Mouse (Mus musculus) gastrocnemius, postnatal 10 days (tissue): Measurements from ENCODE around the gene Aasdh. TPM values are rescaled to one million over a fixed set of nuclear protein-coding genes. Genes with fewer than 3 reads are reported as not detected.

Source experiments
- DNase-seq: peaks from one replicate; pipeline ENCODE4 v3.0.0; 2021; ENCODE audit warnings: mixed read lengths
- total RNA-seq, 2 experiments: library from RNA; stranded (reverse); gene quantifications; 2 replicates each; pipeline ENCODE4 v1.2.3; 2021

The Aasdh gene
- total RNA-seq, 2 experiments from 2014 or later, result 10.6 to 12.2 TPM

DNA sequence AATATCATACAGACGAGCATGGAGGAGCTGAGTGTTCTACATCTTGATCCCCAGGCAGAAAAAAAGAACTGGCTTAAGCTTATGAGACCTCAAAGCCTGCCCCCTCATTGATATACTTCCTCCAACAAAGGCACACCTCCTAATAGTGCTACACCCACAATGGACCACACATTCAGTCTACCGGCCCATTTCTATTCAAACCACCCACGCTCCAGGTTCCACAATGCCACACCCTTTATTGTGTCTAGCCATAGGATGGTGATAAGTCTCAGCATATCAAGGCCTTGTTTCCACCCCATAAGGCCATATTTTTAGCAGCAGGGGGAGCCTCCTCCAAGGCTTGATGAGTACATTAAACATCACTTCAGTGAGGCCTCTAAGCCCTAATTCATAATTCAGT is 5.5 kb upstream of the Aasdh start:
- no peak for DNase-seq

DNA sequence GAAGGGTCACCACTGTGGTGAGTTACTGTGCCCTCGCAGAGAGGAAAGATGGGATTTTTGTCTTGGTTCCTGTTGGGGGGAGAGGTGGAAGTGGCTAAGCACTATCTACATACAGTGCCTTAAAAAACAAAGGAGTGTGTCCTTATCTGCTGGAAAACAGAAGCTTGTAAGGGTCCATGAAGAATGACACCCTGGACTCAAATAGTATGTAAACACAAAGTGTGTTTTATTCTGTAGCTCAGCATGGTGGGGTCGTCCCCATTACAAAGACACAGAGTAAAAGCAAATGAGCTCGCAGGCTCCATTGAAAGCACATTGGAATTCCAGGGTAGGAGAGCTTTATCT is 813 bp upstream of the Aasdh start:
- no peak for DNase-seq

DNA sequence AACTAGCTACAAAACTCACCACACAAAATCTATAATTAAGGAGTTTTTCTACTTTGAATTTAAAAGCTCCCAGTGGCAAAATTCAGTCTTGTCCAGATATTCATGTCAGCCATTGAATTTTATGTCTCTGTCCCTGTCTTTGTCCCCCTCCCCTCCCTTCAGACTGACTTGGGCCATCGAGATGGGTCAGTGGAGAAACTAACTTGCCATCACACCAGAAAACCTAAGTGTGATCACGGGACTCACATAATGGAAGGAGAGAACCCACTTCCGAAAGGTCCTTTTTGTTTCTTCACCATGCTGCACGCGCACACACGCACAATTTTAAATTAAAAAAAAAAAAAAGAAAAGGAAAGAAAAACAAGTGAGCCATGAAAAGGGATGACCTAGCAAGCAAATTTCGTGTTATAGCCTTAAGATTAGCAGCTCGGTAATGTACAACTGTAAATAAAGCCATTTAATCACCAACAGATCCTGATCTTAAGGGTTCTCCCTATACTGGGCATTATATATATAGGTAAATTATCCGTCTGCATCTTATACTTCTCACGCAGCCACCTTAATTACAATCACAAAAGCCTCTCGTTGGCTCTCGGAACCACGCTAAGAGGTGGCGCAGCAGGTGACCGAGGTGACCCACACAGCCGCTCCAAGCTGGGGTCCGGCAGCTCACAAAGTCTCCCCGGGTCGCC is 455 bp downstream of the Aasdh start:
- DNase-seq, result no peak

DNA sequence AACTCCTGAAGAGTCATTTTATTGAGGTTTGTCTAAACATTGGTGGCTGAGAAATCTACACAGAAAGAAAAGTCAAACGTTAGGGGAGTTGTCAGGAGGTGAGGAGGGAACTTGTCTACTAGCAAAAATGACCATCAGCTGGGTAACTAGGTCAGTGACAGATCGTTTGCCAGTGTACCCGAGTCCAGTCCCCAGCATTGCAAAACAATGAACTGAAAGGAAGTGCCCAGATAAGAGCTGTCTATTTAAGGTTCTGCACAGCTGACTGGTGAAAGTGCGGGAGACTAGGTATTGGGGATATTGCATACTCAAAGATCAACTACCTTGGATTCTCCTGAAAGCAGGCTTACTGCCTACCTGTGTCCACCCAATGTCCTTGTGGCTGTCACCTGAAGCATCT is 3.2 kb downstream of the Aasdh start:
- no peak for DNase-seq

DNA sequence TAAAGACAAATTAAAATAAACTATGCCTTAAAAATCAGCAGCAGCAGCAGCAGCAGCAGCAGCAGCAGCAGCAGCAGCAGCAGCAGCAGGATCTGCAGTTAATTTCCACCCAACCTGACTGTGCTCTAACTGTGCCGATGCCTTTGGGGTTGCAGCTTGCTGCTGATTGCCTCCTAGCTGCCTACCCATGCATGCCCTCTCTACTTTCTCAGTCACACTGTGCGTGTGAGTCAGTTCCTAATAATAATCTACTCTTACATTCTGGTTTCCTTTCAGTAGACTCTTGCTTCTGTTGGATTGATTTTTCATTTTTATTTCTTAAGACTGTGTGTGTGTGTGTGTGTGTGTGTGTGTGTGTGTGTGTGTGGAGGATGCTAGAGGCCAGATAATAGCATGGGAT is 12.2 kb downstream of the Aasdh start:
- no peak for DNase-seq

DNA sequence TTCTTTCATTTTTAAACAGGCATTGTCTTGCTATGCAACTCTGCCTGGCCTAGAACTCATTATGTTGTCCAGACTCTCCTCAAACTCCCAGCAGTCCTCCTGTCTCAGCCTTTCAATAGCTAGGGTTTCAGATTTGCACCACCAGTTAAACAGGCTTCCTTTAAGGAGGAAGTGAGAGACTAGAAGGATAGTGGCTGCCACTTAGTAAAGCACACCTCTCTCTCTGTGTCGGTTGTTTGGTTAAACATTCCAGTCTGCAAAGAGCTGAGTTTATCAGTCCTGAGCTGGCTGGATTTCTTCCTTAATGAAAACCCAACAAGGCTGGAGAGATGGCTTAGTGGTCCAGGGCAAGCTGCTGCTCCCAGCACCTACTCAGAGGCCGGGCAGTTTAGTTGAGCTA is 12.7 kb downstream of the Aasdh start:
- no peak for DNase-seq

DNA sequence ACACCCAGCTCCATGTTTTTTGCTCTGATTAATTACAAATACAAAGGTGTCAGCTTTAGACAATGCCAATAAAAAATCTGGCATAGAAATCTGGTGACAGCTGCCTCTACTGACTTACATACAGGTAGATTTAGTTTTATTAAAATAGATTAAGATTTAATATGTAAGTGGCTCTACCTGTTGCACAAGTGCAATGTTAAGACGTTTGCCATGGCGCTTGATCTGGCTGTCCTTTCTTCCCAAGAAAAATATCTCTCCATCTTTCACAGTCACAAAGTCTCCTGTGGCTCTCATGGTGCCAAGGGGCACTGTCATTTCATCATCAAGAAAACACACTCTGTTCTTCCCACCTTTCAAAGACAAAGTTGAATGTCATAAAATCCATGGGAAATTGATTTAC is 18.3 kb downstream of the Aasdh start:
- DNase-seq, result no peak

DNA sequence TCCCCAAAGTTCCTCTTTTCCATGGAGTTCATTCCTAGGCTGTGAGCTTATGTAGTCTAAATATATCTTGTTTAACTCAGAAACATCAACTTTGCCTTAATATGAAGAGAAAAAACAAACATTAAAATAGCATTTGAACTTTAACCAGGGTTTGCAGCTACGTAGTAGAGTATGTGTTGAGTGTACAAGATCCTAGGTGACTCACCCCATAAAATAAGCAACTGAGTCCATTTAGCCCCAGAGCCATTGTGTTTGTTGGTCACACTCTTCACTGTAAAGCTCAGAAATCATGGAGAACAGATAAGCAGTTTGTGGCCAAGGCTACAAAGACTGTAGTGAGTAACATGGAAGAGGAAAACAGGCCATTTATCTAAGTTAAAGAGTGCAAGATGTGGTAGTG is 21.2 kb downstream of the Aasdh start:
- DNase-seq, result no peak

DNA sequence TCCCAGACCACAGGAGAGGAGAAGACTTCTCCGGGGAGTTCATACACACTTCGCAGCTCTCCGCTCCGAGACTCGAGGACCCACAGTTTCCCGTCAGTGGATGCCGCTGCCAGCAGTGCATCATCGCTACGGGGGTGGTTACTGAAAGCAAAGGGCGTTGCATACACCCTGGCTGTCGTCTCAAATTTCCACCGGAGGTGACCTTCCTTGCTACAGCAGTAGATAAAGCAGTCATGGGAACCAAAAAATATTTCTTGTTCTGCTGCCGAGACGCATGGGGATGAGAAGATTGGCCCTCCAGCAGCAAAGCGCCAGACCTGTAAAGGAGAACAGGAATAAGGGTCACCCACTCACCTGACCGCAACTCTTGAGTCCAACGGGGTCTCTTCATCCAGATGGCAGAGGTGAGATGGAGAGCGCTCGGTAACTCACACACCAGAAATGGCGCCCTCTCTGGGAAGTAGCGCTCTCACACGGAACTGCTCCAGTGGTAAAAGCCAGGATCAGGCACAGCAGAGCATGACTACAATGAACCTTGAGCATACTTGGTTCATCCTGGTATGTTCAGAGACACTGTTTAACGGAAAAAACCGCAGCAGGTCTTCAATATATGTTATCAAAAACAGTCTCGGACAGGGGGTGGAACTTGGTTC is 29.1 kb downstream of the Aasdh start:
- no peak for DNase-seq

DNA sequence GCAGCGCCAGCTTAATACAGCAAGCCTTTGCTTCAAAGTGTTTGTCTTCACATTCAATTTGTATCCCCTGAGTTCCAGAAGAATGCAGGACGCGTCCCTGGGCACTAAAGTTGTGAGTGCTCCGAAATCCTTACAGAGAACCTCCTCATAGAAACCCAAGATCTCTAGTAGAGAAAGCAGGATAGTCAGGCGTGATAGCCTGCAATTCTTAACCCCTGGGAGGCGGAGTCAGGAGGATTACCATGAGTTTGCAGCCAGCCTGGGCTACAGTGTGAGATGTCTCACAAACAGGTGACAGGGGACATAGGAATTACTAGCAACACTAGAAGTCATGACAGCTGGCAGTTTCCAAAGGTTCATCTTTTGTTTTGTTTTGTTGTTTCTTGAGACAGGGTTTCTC is 35.8 kb downstream of the Aasdh start:
- no peak for DNase-seq

DNA sequence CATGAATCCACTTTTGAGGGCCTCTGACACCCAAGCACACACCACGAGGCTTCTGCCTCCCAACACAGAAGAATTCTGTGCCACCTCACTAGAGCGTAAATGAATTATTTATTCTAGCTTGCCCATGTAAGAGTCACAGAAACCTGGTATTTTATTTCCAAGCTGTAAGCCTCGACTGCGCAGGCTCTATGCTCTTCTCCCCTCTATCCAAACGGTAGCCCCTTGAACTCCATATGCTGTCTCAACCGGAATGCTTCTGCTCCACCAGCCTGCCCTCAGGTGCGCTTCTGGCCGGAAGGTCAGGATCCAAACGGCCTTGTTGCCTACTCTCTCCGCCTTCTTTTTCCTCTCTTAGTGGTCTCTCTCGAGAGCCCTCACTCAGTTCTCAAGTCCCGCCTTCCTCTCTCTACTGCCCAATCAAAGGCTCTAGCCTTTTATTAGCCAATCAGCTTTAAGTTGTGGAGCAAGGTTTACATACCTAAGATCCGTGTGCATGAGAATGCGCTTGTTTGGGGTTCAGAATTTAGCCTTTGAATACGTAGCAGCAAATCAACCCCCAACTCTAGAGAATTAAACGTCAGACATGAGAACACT is 36.5 kb downstream of the Aasdh start:
- DNase-seq, result no peak

DNA sequence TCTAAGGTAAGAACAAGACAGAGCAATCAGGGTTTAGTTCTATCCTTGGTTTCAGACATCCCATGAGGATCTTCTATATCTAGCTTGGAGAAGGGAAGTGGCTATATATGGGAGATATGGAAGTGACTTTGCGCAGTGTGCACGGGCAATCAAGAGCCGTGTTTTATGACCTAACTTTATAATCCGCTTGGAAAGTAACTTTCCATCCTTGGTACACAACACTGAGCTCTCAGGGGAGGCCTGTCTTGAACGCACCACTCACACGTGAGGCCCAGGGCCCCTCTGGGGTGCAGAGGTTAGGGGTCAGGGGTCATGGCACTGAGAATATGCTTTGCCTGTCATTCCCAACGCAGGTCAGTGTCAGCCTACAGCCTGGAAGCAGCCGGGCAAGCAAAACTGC is 38.5 kb downstream of the Aasdh start:
- no peak for DNase-seq

DNA sequence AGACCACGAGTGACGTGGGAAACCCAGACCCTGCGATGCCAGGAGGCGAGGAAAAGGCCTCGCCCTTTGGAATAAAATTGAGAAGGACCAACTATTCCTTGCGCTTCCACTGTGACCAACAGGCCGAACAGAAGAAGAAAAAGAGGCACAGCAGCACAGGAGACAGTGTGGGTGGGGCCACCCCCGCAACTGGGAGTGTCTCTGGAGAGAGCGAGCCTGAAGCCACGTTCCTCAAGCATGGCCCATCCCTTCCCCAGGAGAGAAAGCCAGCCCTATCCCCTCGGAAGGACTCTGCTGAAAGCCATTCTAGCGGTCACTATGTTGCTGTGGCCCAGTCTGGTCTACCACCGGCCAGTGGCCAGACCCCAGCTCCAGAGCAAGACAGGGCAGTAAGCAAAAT is 46.9 kb downstream of the Aasdh start:
- DNase-seq, result no peak

DNA sequence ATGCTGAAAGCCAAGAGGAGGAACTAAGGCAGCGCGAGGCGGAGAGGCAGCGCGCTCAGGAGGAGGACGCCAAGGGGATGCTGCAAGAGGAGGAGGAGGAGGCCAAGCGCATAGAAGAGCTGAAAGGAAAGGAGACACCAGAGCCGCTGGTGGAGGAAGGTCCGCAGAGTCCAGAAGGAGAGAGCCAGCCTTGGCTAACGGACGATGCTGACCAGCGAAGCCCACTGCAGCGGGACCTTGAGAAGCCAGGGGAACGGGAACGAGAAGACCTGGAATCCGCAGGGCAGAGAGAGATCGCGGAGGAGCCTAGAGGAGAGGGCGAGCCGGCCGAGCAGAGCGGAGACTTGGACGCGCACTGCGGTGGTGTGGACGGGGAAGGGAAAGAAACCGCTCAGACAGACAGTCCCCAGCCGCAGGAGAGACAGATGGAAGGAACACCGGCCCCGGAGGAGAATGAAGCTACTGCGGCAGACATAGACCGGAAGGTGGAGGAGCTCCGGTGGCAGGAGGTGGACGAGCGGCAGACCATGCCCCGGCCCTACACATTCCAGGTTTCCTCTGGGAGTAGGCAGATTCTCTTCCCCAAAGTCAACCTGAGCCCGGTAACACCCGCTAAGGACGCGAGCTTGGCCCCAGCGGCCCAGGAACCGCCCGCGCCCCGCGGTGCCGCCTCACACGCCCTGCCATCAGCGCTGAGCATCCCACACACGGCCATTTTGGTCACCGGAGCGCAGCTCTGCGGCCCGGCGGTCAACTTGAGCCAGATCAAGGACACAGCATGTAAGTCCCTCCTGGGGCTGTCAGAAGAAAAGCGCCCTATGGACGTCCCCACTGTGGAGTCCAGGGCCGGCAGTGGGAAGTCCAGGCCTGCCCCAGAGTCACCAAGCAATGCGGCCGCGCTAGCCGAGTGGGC is 48.0 kb downstream of the Aasdh start:
- DNase-seq, result no peak

DNA sequence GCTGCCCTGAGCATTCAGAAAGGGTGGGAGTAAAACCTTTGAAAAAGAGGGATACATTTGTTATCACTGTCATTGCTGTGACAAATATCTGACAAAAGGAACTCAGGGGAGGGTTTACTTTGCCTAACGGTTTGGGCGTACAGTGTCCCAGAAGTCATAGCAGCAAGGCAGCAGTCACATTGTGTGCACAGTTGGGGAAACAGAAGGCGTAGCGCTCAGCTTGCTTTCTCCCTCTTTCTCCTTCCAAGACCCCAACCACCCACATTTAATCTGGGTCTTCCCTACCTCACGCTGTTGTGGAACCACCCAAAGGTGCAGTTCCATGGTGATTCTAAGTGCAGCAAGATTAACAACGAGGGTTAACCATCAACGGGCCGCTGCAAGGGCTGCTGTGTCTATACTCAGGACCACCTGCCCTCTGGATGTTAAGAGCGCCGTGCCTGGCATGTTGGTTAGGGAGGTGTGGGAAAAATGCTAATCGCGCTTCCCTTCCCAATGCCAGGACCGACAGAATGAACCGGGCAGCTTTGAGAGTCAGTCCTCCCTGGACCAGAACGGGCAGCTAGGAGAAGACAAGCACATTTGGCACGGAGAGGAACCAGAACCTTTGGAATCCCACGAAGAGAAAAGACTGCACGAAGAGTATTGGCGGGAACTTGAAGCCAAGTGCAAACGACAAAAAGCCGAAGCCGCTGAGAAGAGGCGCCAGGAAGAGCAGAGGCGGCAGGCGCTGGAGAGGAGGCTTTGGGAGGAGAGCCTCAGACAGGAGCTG is 49.3 kb downstream of the Aasdh start:
- no peak for DNase-seq

DNA sequence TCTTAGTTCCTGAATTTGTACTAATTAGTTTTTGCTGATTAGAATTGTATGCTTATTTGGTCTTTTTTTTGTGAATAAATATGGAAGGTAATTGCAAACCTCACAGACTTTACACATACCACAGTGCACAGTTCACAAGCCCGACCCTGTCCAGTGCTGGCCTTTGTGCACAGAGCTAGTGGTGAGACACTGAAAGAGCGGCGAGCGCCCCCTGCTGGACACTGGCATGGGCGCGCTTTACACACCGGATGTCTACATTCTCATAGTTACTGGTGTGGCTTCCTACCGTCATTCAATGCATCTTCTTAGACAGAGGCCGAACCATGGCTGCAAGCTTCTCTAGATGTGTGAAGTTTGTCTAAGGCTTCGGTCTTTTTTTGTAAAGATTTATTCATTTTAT is 51.8 kb downstream of the Aasdh start:
- peak; percentile 82 for DNase-seq

DNA sequence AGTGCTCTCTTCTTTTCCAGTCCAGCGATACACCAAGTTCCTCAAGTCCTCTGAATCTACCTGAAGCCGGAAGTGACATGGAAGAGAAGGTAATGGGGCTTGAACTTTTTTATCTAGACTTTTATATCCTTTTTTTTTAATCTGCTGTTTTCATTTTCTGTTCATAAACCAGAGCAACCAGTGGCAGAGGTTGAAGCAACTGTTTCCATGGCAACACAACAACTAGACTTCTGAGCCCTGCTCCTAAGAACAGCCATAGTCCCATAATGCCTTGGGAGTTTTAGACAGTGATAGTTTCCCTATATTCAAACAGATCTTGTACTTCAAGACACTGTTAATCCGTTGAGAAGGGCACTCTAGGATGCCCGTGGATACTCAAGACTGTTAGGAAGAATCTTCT is 54.0 kb downstream of the Aasdh start:
- DNase-seq, result no peak

DNA sequence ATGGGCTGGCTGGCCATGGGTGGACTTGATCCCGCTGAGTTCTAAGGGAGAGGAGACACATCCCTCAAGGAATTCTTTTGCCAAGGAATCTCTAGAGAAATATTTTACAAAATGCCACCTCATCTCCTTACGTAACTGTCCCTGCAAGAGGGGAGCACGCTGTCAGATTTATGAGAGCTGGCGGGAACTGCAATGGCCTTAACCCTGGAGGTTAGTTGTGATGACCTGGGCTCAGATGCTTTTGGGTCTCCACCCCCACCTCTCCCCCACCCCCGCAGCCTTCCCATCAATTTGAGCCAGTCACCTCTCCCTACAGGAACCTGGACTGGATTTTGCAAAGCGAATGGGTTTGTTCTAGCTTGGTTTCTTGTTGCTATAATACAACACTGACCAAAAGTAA is 58.2 kb downstream of the Aasdh start:
- DNase-seq, result no peak

DNA sequence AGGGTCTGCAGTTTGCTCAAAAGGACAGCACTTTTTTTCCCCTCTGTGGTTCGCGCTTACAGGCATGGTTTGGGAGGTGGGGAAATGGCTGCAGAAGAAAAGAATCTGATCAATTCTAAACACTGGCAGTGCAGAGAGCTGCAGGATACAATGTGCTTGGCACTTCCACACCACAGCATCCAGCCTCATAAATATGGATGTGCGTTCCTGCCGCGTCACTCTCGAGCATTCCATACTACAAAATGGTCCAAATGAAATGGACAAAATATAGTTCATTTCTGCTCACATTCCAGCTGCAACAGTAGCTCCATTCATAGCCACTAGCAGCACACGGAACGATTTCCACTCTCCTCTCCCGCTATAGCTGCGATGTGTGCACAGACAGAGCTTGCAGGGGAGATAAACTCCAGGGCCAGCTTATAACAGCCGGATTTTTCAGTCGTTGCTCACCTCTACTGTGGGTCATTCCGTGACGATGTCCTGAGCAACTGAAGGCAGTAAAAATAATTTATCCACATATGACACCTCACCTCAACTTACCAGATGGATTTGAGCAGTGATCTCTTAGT is 60.6 kb downstream of the Aasdh start:
- no peak for DNase-seq

DNA sequence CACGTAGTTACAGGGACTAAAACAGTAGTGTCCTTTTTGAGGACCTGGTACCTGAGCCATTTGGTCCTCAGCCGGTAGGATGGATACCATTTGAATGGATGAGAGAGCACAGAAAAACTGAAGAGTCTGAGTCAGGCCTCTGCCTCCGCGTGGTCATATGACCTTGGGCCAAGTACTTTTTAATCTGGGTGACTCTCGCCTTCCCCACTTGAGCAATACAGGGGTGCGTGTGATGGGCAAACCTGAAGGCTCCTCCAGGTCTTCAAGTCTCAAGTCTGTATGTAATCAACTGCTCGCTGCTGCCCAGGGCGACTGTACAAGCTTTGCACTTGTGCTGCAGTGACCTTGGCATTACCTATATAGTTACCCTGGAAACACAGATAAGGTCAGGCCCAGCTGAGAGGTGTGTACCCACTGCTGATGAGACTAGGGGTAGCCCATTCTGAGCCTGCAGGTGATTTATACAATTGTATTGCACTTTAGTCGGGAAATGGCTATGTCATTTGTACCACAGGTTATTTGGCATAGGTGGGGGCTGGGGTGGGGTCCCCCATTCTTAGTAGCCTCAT is 61.4 kb downstream of the Aasdh start:
- DNase-seq, result no peak

DNA sequence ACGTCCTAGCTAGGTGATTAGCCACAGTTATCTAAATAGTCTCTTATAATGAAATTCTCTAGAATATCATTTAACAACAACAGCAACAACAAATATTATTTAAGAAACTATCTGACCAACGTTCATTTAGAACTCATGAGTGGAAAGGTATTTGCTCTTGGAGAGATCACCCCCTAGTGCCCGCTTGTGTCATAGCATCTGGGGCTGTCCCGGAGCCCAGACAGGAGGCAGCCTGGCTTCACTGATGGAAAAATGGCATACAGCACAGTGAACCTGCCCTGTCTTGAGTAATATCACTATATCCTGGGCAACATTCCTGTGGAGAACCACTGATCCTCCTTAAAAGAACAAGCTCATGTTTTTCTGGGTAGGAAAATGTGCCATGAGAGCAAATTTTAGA is 61.9 kb downstream of the Aasdh start:
- DNase-seq, result peak; percentile 75

DNA sequence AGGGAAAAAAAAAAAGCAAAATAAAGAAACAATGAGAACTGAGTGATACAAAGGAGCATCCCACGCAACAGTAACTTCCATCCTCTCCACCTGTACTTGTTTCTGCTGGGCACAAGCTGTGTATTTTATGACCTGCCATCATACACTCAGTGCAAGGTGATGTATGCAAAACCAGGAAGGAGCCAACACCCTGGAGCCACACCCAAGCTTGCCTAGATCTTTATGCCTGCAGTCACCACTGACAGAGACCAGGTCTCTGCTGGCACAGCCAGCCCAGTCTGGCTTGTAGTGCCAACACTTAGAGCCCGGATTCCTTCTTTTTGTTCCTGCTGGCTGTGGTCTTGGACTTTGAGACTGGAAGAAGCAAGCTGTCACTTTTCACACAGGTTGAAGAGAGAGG is 63.5 kb downstream of the Aasdh start:
- DNase-seq, result no peak
